ENCODE assay signal across 16 mouse cellular contexts in the genomic region with DNA sequence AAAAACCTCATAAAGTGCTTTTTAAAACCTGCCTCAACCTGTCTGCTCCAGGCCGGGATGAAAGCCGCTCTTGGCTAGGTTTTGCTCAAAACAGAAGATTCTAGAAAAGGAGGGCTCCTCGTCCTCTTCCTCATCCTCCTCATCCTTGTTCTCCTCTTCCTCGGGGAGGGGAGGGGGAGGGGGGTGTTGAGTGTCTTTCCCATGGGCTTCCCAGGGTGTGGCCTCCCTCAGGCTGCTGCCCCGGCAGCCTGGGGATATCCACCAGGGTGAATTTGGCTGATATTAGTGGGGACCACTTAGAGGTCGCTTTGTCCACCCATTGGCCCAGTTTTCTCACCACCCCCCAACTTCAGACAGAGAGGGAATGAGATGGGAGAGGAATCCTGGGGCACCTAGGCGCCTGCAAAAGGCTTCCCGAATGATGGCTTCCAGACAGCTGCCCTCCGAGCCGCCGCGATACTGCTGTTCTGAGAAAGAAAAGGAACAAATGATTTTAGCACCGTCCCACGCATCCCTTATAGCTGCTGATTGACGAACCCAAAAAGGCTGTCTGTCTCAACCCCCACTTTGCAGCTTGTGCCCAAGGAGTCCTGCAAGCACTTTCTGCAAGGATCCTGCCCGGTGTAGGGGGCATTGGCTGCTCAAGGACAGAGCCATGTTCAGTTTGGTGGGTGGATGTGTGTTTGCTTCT.
DNase-seq lines count a peak whose midpoint lies in the region; ATAC-seq and TF ChIP-seq lines count a peak whose summit lies in the region.
"Had no signal": no experiment of that assay in that cellular context is flagged by ENCODE, and none has a peak within 500 bp of the region (broad histone marks: within the 10 kb centered on the region; RNA-seq: fewer than 3 reads in every experiment).

No protein-coding gene starts in this region.

- intact Hi-C loops in heart, postnatal 36 days (cut with DNase I) = no loop called here
- intact Hi-C loops in left cerebral cortex, postnatal 36 days (cut with DNase I) = no loop called here

- no peak for ATAC-seq in heart, embryonic 15.5 days (replicated peaks; ENCODE audit: insufficient number of reproducible peaks, insufficient read depth, low FRiP score, low read depth)
- ATAC-seq in intestine, embryonic 15.5 days = no peak

- no peak overlapping the region for H3K9ac ChIP-seq in heart, embryonic 15.5 days
- peak overlapping the region; percentile 74 for H3K9ac ChIP-seq in CH12.LX (ENCODE audit: insufficient read depth, low read depth)
- H3K9ac ChIP-seq in intestine, embryonic 15.5 days = no peak overlapping the region
- H3K9ac ChIP-seq: hindbrain, embryonic 14.5 days; kidney, embryonic 15.5 days; midbrain, embryonic 12.5 days; neural tube, embryonic 12.5 days had no signal

- no peaks in the 10 kb centered on the region for H3K9me3 ChIP-seq in heart, embryonic 15.5 days (replicated peaks)
- peaks cover 18% of the 10 kb centered on the region for H3K9me3 ChIP-seq in CH12.LX (replicated peaks; ENCODE audit: low read length)
- no peaks in the 10 kb centered on the region for H3K9me3 ChIP-seq in limb, embryonic 10.5 days (replicated peaks)
- no peaks in the 10 kb centered on the region for H3K9me3 ChIP-seq in intestine, embryonic 15.5 days
- H3K9me3 ChIP-seq: kidney, embryonic 15.5 days; midbrain, embryonic 12.5 days; neural tube, embryonic 12.5 days had no signal

- WGBS in heart, embryonic 15.5 days = 60% methylated on average over 16 of the region's 16 CpGs
- 73% methylated on average over 16 of the region's 16 CpGs for WGBS in limb, embryonic 10.5 days
- 75% methylated on average over 16 of the region's 16 CpGs for WGBS in intestine, embryonic 15.5 days

- TF ChIP-seq RAD21 in CH12.LX (IDR thresholded peaks at IDR 0.05; ENCODE audit: low read depth, low read length) = no peak

- no peaks in the 10 kb centered on the region for H3K36me3 ChIP-seq in heart, embryonic 15.5 days
- no peaks in the 10 kb centered on the region for H3K36me3 ChIP-seq in CH12.LX (replicated peaks in 1 of 2; ENCODE audit: control insufficient read depth in 1 of 2, insufficient read depth in 1 of 2, low read length in 1 of 2)
- H3K36me3 ChIP-seq in limb, embryonic 10.5 days = no peaks in the 10 kb centered on the region
- H3K36me3 ChIP-seq in intestine, embryonic 15.5 days = no peaks in the 10 kb centered on the region
- H3K36me3 ChIP-seq: kidney, embryonic 15.5 days; midbrain, embryonic 12.5 days; neural tube, embryonic 12.5 days had no signal

- no peak for TF ChIP-seq EP300 in CH12.LX (IDR thresholded peaks at IDR 0.05; ENCODE audit: low read length)

- H3K27ac ChIP-seq in heart, embryonic 15.5 days = no peak overlapping the region
- H3K27ac ChIP-seq in CH12.LX (ENCODE audit: insufficient read depth, low read depth) = peak overlapping the region; percentile 99
- H3K27ac ChIP-seq in limb, embryonic 10.5 days = peak overlapping the region; percentile 26; the same call in 1 of the 2 replicates
- no peak overlapping the region for H3K27ac ChIP-seq in intestine, embryonic 15.5 days
- H3K27ac ChIP-seq: hindbrain, embryonic 14.5 days; kidney, embryonic 15.5 days; midbrain, embryonic 12.5 days; neural tube, embryonic 12.5 days had no signal

- in situ Hi-C loops in CH12.LX (cut with MboI; ENCODE audit: low pct_ligation_motif_present, low pct_unique_long_range_greater_than_20kb, low sequenced_read_pairs) = no loop called here

- H3K79me2 ChIP-seq in CH12.LX (replicated peaks; ENCODE audit: control insufficient read depth, extremely low read depth, insufficient read depth, poor library complexity, severe bottlenecking) = no peaks in the 10 kb centered on the region

- dilution Hi-C loops in CH12.LX (cut with MboI; ENCODE audit: extremely low pct_ligation_motif_present, extremely low pct_unique_long_range_greater_than_20kb, low sequenced_read_pairs) = no loop called here

- H3K4me3 ChIP-seq in heart, embryonic 15.5 days = no peak overlapping the region
- peak overlapping the region; percentile 8 to 49 (median 21) for H3K4me3 ChIP-seq in CH12.LX (replicated peaks in 1 of 3; ENCODE audit: low read depth in 2 of 3, low read length in 2 of 3, poor library complexity in 1 of 3)
- no peak overlapping the region for H3K4me3 ChIP-seq in limb, embryonic 10.5 days
- no peak overlapping the region for H3K4me3 ChIP-seq in intestine, embryonic 15.5 days (replicated peaks)
- H3K4me3 ChIP-seq: kidney, embryonic 15.5 days; midbrain, embryonic 12.5 days; neural tube, embryonic 12.5 days had no signal

- no peak for TF ChIP-seq CTCF in CH12.LX (conservative IDR thresholded peaks at IDR 0.05 in 1 of 2, IDR thresholded peaks at IDR 0.05 in 1 of 2; ENCODE audit: low read depth in 2 of 2, low read length in 2 of 2)

- TF ChIP-seq POLR2A in CH12.LX (IDR thresholded peaks at IDR 0.05; ENCODE audit: low read depth, low read length) = no peak

- peaks cover 8% of the 10 kb centered on the region; the same call in 1 of the 2 replicates for H3K27me3 ChIP-seq in heart, embryonic 15.5 days
- H3K27me3 ChIP-seq in CH12.LX (replicated peaks) = no peaks in the 10 kb centered on the region
- H3K27me3 ChIP-seq in limb, embryonic 10.5 days (ENCODE audit: low read depth, poor library complexity, severe bottlenecking) = peaks cover 26% of the 10 kb centered on the region
- H3K27me3 ChIP-seq in intestine, embryonic 15.5 days (replicated peaks) = no peaks in the 10 kb centered on the region
- H3K27me3 ChIP-seq: neural tube, embryonic 12.5 days had no signal

- H3K4me1 ChIP-seq in heart, embryonic 15.5 days (replicated peaks) = peaks cover 15% of the 10 kb centered on the region
- peaks cover 25 to 53% of the 10 kb centered on the region in 2 experiments for H3K4me1 ChIP-seq in CH12.LX (ENCODE audit: control insufficient read depth in 1 of 2, insufficient read depth in 2 of 2)
- peaks cover 38% of the 10 kb centered on the region for H3K4me1 ChIP-seq in limb, embryonic 10.5 days
- H3K4me1 ChIP-seq in intestine, embryonic 15.5 days (replicated peaks) = 0 out of 2 replicates have a peak, but pooled peaks cover 3% of the 10 kb centered on the region

- DNase-seq in heart, postnatal 36 days = no peak
- peak; percentile 39 for DNase-seq in CH12.LX (ENCODE audit: extremely low read depth)
- DNase-seq in limb, embryonic 10.5 days (ENCODE audit: low spot score) = no peak
- peak; percentile 31 for DNase-seq in naive thymus-derived CD4-positive, alpha-beta T cell, adult 2 months (ENCODE audit: low read depth)
- no peak for DNase-seq in left cerebral cortex, postnatal 36 days (ENCODE audit: low spot score in 2 of 2)
- DNase-seq in adrenal gland, adult (ENCODE audit: inconsistent age in 2 of 2, low spot score in 1 of 2) = no peak
- DNase-seq: adrenal gland, postnatal 14 days; embryo, embryonic 11 days; left cerebral cortex, postnatal 4 days; lung, postnatal 14 days had no signal

- peak overlapping the region; percentile 9; the same call in 1 of the 2 replicates for H3K4me2 ChIP-seq in heart, embryonic 15.5 days
- H3K4me2 ChIP-seq in CH12.LX (ENCODE audit: insufficient read depth, low read depth, poor library complexity, severe bottlenecking) = peak overlapping the region; percentile 67
- H3K4me2 ChIP-seq in intestine, embryonic 15.5 days (replicated peaks) = no peak overlapping the region
- H3K4me2 ChIP-seq: hindbrain, embryonic 14.5 days; kidney, embryonic 15.5 days; midbrain, embryonic 12.5 days; neural tube, embryonic 12.5 days had no signal

TF ChIP-seq in CH12.LX, 34 proteins besides CTCF, POLR2A, EP300 and RAD21:
- no peak for TF ChIP-seq JUN (IDR thresholded peaks at IDR 0.05; ENCODE audit: insufficient read depth, low read depth, low read length)
- TF ChIP-seq ETS1 (conservative IDR thresholded peaks at IDR 0.05; ENCODE audit: low read depth, low read length) = peak; percentile 11; the same call in 1 of the 2 replicates
- no peak for TF ChIP-seq MAX (IDR thresholded peaks at IDR 0.05; ENCODE audit: low read length)
- no peak for TF ChIP-seq USF2 (conservative IDR thresholded peaks at IDR 0.05; ENCODE audit: low read depth, low read length)
- no peak for TF ChIP-seq CHD1 (IDR thresholded peaks at IDR 0.05; ENCODE audit: low read depth, low read length)
- TF ChIP-seq UBTF (IDR thresholded peaks at IDR 0.05; ENCODE audit: low read depth, low read length) = no peak; the same call in 1 of the 2 replicates
- no peak; the same call in 1 of the 2 replicates for TF ChIP-seq MXI1 (IDR thresholded peaks at IDR 0.05; ENCODE audit: low read depth, low read length)

Comparison
In these comparisons a context has a peak if more than half of its experiments do, and no peak if none do; other contexts are left out.
1. H3K27ac ChIP-seq: peak in CH12.LX (single experiment) and limb, embryonic 10.5 days (single experiment); none in heart, embryonic 15.5 days (single experiment) and intestine, embryonic 15.5 days (single experiment).
2. H3K4me3 ChIP-seq: peak in CH12.LX (3 of 3); none in heart, embryonic 15.5 days (single experiment), limb, embryonic 10.5 days (single experiment) and intestine, embryonic 15.5 days (single experiment).
3. DNase-seq: peak in CH12.LX (single experiment) and naive thymus-derived CD4-positive, alpha-beta T cell, adult 2 months (single experiment); none in heart, postnatal 36 days (0 of 2), limb, embryonic 10.5 days (single experiment), left cerebral cortex, postnatal 36 days (0 of 2) and adrenal gland, adult (0 of 2).